7 mouse cellular contexts compared by ENCODE assay signal in genomic region chr1:134361857-134362212, GRCm38 (mm10). TPM values are rescaled to one million over a fixed set of nuclear protein-coding genes. Genes with fewer than 3 reads are reported as not detected.
DNase-seq lines count a peak whose midpoint lies in the region; ATAC-seq lines count a peak whose summit lies in the region.

Tmem183a (minus strand) TSS chr1:134361979.

- H3K9me3 ChIP-seq in embryonic facial prominence, embryonic 11.5 days (replicated peaks; ENCODE audit: control insufficient read depth, low read length): no peaks in the 10 kb centered on the region
- no peaks in the 10 kb centered on the region for H3K9me3 ChIP-seq in limb, embryonic 11.5 days (ENCODE audit: control insufficient read depth, low read length)
- H3K9me3 ChIP-seq in midbrain, embryonic 14.5 days (ENCODE audit: control insufficient read depth, low read length): no peaks in the 10 kb centered on the region

- H3K27ac ChIP-seq in embryonic facial prominence, embryonic 11.5 days (replicated peaks; ENCODE audit: low read depth, low read length): peak within 1 kb of the TSS; percentile 65
- H3K27ac ChIP-seq in limb, embryonic 11.5 days (replicated peaks; ENCODE audit: low read depth, low read length): 0 out of 2 replicates have a peak within 1 kb of the TSS, but pooled peaks have one; percentile 18
- H3K27ac ChIP-seq in midbrain, embryonic 14.5 days (replicated peaks; ENCODE audit: low read depth, low read length): peak within 1 kb of the TSS; percentile 84

- WGBS in embryonic facial prominence, embryonic 11.5 days: under 1% methylated on average over 38 of the region's 38 CpGs
- WGBS in limb, embryonic 11.5 days: 0% methylated on average over 38 of the region's 38 CpGs
- 0% methylated on average over 38 of the region's 38 CpGs for WGBS in midbrain, embryonic 14.5 days

- DNase-seq in adrenal gland, postnatal 14 days: peak; percentile 99
- DNase-seq in embryonic facial prominence, embryonic 11.5 days (ENCODE audit: low spot score): peak; percentile 97
- peak; percentile 100 for DNase-seq in heart, adult 11 months
- peak; percentile 97 for DNase-seq in kidney, adult 18-20 months
- DNase-seq in limb, embryonic 11.5 days (ENCODE audit: low spot score): peak; percentile 98
- DNase-seq in midbrain, embryonic 14.5 days: peak; percentile 99
- DNase-seq in spleen, adult 18-20 months: peak; percentile 90 to 95

- peak; percentile 97 for ATAC-seq in embryonic facial prominence, embryonic 11.5 days (replicated peaks; ENCODE audit: insufficient number of reproducible peaks, low FRiP score, low TSS enrichment, low read depth)
- ATAC-seq in limb, embryonic 11.5 days (ENCODE audit: insufficient number of reproducible peaks, low FRiP score, low TSS enrichment, low read depth): peak; percentile 96
- peak; percentile 97 for ATAC-seq in midbrain, embryonic 14.5 days (ENCODE audit: low FRiP score, low TSS enrichment)

- no peaks in the 10 kb centered on the region; the same call in 1 of the 2 replicates for H3K4me1 ChIP-seq in embryonic facial prominence, embryonic 11.5 days (ENCODE audit: control insufficient read depth, insufficient read depth, low read length)
- 0 out of 2 replicates have a peak, but pooled peaks cover 6% of the 10 kb centered on the region for H3K4me1 ChIP-seq in limb, embryonic 11.5 days (ENCODE audit: control insufficient read depth, insufficient read depth, low read length)
- H3K4me1 ChIP-seq in midbrain, embryonic 14.5 days (ENCODE audit: control insufficient read depth, insufficient read depth, low read length): peaks cover 11% of the 10 kb centered on the region

- H3K27me3 ChIP-seq in embryonic facial prominence, embryonic 11.5 days (ENCODE audit: control insufficient read depth, insufficient read depth, low read length): no peaks in the 10 kb centered on the region
- H3K27me3 ChIP-seq in limb, embryonic 11.5 days (ENCODE audit: control insufficient read depth, insufficient read depth, low read length): no peaks in the 10 kb centered on the region
- H3K27me3 ChIP-seq in midbrain, embryonic 14.5 days (ENCODE audit: control insufficient read depth, insufficient read depth, low read length): no peaks in the 10 kb centered on the region

- H3K9ac ChIP-seq in embryonic facial prominence, embryonic 11.5 days (replicated peaks; ENCODE audit: low read length): peak within 1 kb of the TSS; percentile 92
- H3K9ac ChIP-seq in limb, embryonic 11.5 days (ENCODE audit: low read length): peak within 1 kb of the TSS; percentile 95
- peak within 1 kb of the TSS; percentile 90 for H3K9ac ChIP-seq in midbrain, embryonic 14.5 days (replicated peaks; ENCODE audit: low read length)

- H3K36me3 ChIP-seq in embryonic facial prominence, embryonic 11.5 days (replicated peaks; ENCODE audit: control insufficient read depth, insufficient read depth, low read depth, low read length): no peaks in the 10 kb centered on the region; the same call in 1 of the 2 replicates
- H3K36me3 ChIP-seq in limb, embryonic 11.5 days (ENCODE audit: control insufficient read depth, insufficient read depth, low read length): peaks cover 10% of the 10 kb centered on the region
- peaks cover 22% of the 10 kb centered on the region for H3K36me3 ChIP-seq in midbrain, embryonic 14.5 days (ENCODE audit: control insufficient read depth, insufficient read depth, low read length)

- H3K4me3 ChIP-seq in embryonic facial prominence, embryonic 11.5 days (ENCODE audit: low read depth, low read length): peak within 1 kb of the TSS; percentile 89
- peak within 1 kb of the TSS; percentile 80 for H3K4me3 ChIP-seq in limb, embryonic 11.5 days (ENCODE audit: low read depth, low read length)
- H3K4me3 ChIP-seq in midbrain, embryonic 14.5 days (replicated peaks; ENCODE audit: low read depth, low read length): peak within 1 kb of the TSS; percentile 93

- H3K4me2 ChIP-seq in embryonic facial prominence, embryonic 11.5 days (ENCODE audit: low read depth, low read length): peak within 1 kb of the TSS; percentile 68
- H3K4me2 ChIP-seq in limb, embryonic 11.5 days (ENCODE audit: low read depth, severe bottlenecking): peak within 1 kb of the TSS; percentile 76
- H3K4me2 ChIP-seq in midbrain, embryonic 14.5 days (ENCODE audit: low read length): peak within 1 kb of the TSS; percentile 73

RNA-seq across cellular contexts. Expression of gene Tmem183a, which starts in this region (rescaled TPM):
- total RNA-seq in adrenal gland, postnatal 14 days (2021): 39.7 and 50.9 TPM in 2 replicates
- 128 and 133 TPM in 2 replicates for polyA plus RNA-seq in embryonic facial prominence, embryonic 11.5 days (2014; fragmentation: Nextera tagmentation; extraction: Ambion mirVana)
- 117 and 119 TPM in 2 replicates for polyA plus RNA-seq in limb, embryonic 11.5 days (2014; fragmentation: Nextera tagmentation; extraction: Ambion mirVana)
- polyA plus RNA-seq in midbrain, embryonic 14.5 days (2014; fragmentation: Nextera tagmentation; extraction: Ambion mirVana): 121 and 151 TPM in 2 replicates

Comparison
In these comparisons a context has a peak if more than half of its experiments do, and no peak if none do; other contexts are left out.
1. Peak in every context shown above with its lines: DNase-seq, ATAC-seq, H3K4me3 ChIP-seq and H3K27ac ChIP-seq.
2. H3K27ac ChIP-seq: peak in every context shown above with its lines; median percentile 84 in midbrain, embryonic 14.5 days; 65 in embryonic facial prominence, embryonic 11.5 days; 18 in limb, embryonic 11.5 days.